Mouse (Mus musculus) CD4-positive, CD25-positive, alpha-beta regulatory T cell, adult 4 months (primary cell): ENCODE measurements around the gene Cd79b. TPM values are rescaled to one million over a fixed set of nuclear protein-coding genes. Genes with fewer than 3 reads are reported as not detected.

Experiments used
- ATAC-seq: one replicate; pipeline ENCODE4 v1.8.0; 2017
- polyA plus RNA-seq, 2 experiments: library from polyadenylated mRNA; unstranded; fragments of 100-300 nt; shearing (Covaris generic); gene quantifications; one replicate each; pipeline ENCODE4 v1.2.1; 2017

Cd79b gene
- polyA plus RNA-seq, 2 experiments from 2014 or later: 44.8 to 77.1 TPM

DNA sequence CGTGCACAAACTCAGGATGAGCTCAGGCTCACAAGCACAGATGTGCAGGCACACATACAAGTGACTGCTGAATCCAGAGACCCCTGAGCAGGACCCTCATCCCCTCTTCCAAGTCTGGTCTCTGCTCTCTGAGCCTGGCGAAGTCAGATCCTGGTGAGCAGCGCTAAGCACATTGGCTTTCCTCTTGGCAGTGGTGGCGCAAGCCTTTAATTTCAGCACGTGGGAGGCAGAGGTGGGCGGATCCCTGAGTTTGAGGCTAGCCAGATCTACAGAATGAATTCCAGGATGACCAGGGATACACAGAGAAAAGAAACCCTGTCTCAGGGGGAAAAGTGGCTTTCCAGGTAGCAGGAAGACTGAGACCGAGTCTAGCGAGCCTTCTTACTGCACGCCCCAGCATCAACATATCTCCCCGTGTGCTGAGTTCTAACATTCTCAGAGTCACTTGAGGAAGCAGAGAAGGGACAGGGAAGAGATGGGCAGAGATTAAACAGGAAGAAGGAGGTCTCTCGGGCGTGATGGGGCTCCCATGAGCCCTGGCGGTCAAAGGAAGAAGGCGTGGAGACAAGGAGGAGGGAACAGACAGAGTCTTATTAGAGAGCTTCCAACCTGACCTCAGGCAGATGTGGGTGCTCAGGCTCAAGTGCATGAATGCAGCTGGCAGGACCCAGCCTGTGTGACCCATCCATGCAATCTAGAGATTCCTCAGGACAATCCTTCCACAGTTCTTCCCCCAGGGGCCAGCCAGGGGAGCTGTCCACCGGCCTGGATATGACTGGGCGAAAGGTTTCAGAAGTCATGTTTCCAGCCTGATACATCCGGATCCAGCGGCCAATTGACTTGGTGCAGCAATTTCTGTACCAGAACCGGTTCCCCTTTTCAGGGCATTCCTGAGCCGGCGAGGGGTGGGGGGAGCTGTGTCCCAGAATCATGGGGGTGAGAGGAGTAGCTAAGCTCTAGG is 4.1 kb upstream of the Cd79b start:
- ATAC-seq: no peak

DNA sequence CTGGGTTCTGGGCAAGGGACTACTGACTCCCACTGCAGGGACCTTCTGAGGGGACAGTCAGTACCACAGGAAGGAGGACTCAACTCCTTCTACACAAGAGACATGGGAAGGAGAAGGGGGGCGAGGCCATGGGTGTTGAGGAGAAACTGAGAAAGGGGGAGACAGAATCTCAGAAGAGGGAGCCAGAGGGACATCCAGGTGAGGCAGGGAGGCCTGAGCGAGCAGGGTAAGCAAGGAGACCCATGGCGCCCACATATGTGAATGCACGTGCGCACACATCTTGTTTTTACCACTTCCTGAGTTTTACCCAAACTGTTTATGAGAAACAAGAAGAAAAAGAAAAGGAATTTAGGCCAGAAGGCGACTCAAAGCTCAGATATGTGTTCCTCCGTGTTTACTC is 3.2 kb upstream of the Cd79b start:
- ATAC-seq: no peak

DNA sequence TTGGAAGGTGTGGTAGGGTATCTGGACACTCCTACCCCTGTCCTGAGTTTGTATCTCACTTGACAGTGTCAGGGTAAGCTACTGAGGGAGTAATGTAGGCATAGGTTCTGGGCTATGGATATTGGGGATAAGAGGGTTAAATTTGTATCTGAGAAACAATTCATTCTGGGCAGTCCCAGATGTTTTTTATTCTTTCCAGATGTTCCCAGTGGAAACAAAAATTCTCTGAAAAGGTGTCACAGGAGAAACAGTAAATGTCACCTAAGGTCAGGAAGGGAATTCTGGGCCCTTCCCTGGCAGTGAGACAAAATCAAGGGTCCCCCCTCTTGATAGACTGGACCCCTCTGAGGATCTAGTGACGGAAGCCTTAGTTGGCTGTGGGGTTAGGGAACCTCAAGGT is 1.9 kb upstream of the Cd79b start:
- ATAC-seq: no peak

DNA sequence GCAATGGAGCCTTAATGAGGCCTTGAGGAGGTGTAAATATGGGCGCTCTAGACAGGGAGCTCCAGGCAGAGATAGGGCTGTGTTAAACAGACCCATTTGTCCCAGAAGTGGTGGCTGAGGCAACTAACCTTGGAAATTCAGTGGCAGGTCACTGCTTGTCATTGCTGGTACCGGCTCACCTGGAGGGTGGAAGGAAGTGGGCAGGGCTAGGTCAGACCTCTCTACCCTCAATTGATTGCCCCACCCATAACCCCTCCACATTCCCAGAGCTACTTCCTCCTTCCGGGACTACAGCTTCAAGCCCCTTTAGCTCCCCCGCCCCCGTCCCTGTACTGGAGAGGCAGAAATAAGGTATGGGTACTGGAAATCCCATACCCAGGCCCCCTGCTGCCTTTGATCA is 1.0 kb downstream of the Cd79b start:
- ATAC-seq: no peak

DNA sequence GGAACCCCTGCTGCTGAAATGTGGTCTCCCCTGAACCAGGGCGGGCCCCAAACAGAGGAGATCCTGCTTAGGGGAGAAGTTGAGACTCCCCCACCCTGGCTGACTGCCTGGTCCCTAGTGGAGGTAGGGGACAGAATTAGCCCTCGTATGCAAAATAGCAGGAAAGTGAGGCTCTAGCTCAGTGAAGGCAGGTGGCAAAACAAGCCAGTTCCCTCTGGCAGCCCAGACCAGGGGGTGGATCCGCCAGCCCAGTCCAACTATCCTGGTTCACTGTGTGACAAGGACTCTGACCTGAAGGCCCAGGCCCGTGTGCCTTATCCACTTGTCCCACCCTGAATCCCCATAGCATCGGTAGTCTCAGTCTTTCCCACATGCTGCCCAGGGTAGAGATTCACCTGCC is 4.4 kb downstream of the Cd79b start:
- no peak for ATAC-seq

GRCm38 (mm10) chr11:106308162-106308561 is 6.4 kb downstream of the Cd79b start:
- no peak for ATAC-seq

- no peak for ATAC-seq
Observed at GRCm38 (mm10) chr11:106307432-106307831, 7.1 kb downstream of the Cd79b start.

GRCm38 (mm10) chr11:106306758-106307157 is 7.8 kb downstream of the Cd79b start:
- ATAC-seq: no peak

DNA sequence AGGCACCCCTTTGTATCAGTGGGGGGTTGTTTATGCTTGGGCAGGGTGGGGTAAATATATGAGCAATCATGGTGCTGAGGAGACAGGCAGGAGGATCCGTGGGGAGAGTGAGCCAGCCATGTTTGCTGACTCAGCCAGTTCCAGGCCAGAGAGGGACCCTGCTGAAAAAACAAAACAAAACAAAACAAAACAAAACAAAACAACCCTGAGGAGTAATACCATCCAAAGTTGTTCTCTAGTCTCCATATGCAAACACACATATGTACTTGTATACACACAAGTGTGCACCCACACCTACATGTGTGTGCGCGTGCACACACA is 8.5 kb downstream of the Cd79b start:
- ATAC-seq: no peak

DNA sequence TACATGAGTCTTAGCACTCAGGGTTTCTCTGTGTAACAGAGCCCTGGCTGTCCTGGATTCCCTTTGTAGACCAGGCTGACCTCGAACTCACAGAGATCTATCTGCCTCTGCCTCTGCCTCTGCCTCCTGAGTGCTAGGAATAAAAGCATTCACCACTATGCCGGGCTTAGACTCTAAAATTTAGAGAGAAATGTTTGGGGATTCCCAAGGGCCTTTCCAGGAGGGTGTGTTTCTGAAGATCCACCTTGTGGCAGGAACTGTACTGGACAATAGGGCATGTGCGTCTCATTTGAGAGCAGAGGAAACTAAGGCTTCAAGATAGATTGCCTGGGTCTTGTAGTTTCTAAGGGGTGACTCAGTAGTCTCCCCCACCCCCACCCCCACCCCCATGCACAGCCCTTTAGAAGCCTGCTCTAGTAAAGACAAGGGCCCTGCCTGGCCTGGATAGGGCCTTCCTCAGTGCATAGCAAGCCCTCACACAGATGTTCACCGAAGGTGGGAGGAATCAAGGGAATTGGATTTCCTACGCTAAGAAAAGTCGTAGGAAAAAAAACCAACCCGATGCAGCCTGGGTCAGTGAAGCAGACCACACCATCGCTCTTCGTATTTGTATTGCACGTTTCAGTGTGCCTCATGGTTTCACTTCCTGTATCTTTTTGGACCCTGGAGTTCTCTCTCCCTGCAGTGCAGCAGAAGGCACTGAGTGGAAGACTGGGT is 9.1 kb downstream of the Cd79b start:
- no peak for ATAC-seq

DNA sequence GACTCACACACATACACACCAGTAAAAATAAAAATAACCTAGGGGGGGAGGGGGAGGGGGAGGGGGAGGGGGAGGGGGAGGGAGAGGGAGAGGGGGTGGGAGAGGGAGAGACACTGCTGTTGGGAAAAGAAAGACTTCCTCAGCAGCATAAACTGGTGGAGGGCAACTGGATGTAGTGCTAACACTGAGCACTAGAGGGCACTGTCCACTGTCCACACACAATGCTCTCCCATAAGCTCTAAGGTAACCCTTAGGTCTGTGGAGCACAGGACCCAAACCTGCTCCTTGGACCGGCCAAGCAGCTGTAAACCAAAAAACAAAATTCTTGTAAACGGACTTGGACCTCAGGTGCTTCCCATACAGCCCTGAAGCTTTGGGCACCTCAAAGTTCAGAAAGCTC is 11.9 kb downstream of the Cd79b start:
- peak; percentile 74 for ATAC-seq

DNA sequence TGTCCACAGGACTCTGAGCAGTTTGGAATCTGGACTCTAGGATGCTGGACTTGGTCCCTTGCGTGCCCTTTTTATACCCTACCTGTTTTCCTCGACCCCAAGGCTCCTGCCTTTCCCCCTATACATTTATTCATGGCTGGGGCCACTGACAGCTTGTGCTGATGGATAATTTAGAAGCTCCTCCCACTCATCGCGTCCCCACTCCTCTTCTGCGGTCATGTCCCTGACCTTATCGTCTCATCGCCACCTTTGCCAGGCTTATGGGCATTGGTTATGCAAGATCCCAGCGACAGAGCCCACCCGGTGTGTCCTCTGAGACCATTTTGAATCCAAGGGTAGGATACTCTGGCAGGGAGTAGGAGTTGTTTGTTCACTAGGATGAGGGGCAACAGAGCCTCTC is 12.8 kb downstream of the Cd79b start, which contains the start of gene Gh:
Gene Gh (minus strand): TSS at position 101 of the 400 bp plus-strand sequence.
- no peak for ATAC-seq

DNA sequence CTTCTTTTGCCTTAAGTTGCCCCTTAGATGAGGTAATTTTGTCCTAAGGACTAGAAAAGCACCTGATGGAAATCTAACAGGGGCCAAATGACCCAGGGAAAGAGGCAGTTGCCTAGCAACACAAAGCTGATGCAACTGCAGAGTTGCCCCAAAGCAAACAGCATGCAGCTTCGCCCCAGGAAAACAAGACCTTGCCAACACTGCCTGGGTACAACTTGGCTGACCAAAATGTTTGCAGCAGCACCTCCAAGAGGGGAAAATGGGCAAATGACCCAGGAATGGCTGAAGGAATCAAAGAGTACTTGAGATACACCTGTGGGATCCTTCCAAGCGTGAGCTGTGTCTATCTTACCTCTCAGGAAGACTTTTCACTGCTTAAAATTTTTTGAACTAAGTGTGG is 22.7 kb downstream of the Cd79b start:
- no peak for ATAC-seq

GRCm38 (mm10) chr11:106290376-106290775 is 24.2 kb downstream of the Cd79b start:
- no peak for ATAC-seq

DNA sequence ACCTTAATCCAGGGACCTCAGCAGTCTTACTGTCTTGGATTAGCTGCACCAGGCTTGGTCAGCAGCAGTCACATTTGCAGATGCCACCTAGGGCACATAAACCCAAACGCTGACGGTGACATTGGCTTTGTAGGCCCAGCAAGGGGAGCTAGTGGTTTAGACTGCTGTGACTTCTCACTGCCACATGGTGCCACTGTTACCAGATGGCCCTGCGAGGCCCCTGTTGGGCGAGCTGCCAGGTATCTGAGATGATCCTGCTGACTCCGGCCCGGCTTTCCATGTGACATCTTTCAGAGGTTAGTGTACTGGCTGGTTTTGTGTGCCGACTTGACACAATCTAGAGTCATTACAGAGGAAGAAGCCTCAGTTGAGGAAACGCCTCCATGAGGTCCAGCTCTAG is 25.2 kb downstream of the Cd79b start:
- ATAC-seq: no peak

- ATAC-seq: no peak
Observed at GRCm38 (mm10) chr11:106286987-106287386, 27.6 kb downstream of the Cd79b start.

GRCm38 (mm10) chr11:106286206-106286605 is 28.4 kb downstream of the Cd79b start:
- no peak for ATAC-seq

DNA sequence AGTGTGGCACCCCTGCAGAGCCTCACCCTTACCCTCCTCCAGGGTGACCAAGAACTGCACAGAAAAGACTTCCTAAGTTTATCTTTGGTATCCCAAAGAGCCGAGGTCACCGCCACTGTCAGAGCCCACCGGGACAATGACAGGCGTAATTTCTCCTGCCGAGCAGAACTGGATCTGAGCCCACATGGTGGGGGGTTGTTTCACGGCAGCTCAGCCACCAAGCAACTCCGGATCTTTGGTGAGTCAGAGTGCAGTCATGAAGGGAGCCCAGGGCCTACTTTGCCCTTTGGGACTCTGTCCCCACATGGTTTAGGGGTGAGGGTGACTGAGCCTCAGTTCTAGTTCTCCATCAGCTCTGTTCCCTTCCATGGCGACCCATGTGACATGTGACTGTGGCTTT is 30.4 kb downstream of the Cd79b start:
- no peak for ATAC-seq

- ATAC-seq: no peak
Observed at GRCm38 (mm10) chr11:106283371-106283770, 31.2 kb downstream of the Cd79b start.

- ATAC-seq: no peak
Observed at GRCm38 (mm10) chr11:106282452-106282851, 32.1 kb downstream of the Cd79b start.

- peak; percentile 83 for ATAC-seq
Observed at GRCm38 (mm10) chr11:106276454-106276853, 38.1 kb downstream of the Cd79b start, which contains the start of gene Tcam1. TSS of gene Tcam1 (plus strand) at chr11:106276672.

- ATAC-seq: no peak
Observed at GRCm38 (mm10) chr11:106274971-106275411, 39.6 kb downstream of the Cd79b start.

GRCm38 (mm10) chr11:106274374-106274773 is 40.2 kb downstream of the Cd79b start:
- no peak for ATAC-seq

- no peak for ATAC-seq
Observed at GRCm38 (mm10) chr11:106273811-106274210, 40.8 kb downstream of the Cd79b start.
